Mouse (Mus musculus) heart, embryonic 14.5 days (tissue): ENCODE data around the gene Mrgbp. TPM values are rescaled to one million over a fixed set of nuclear protein-coding genes. Genes with fewer than 3 reads are reported as not detected.

Experiments used
- ATAC-seq: fragments of 200-750 bp; cut with Nextera tagmentation; 2 replicates; pipeline ENCODE4 v1.8.0; 2017; ENCODE audit warnings: low read depth, moderate TSS enrichment; ENCODE audit not compliant: insufficient number of reproducible peaks, insufficient read depth, low FRiP score
- H3K27ac ChIP-seq, 2 experiments: fragments of 200-500 bp in 1 of 2; fragments of 300-500 bp in 1 of 2; sonication (generic) in 1 of 2; replicated peaks in 1 of 2; 2 replicates each; pipeline ENCODE4 v1.5.1; 2012 to 2014; ENCODE audit warnings: low read depth in 2 of 2, low read length in 2 of 2, control low read depth in 1 of 2, mild to moderate bottlenecking in 1 of 2, mixed read lengths in 1 of 2; ENCODE audit not compliant: control insufficient read depth in 1 of 2, insufficient read depth in 1 of 2
- H3K27me3 ChIP-seq: fragments of 300-500 bp; sonication (generic); 2 replicates; pipeline ENCODE4 v1.6.1; 2014; ENCODE audit warnings: mild to moderate bottlenecking, low read length, control low read depth; ENCODE audit not compliant: control insufficient read depth, insufficient read depth
- H3K36me3 ChIP-seq: fragments of 300-500 bp; sonication (generic); 2 replicates; pipeline ENCODE4 v1.6.1; 2014; ENCODE audit warnings: mild to moderate bottlenecking, control low read depth, low read length, mixed read lengths; ENCODE audit not compliant: control insufficient read depth, insufficient read depth
- H3K4me1 ChIP-seq, 2 experiments: fragments of 200-500 bp in 1 of 2; fragments of 300-500 bp in 1 of 2; sonication (generic) in 1 of 2; 2 replicates each; pipeline ENCODE4 v1.6.1; 2012 to 2014; ENCODE audit warnings: low read length in 2 of 2, control low read depth in 1 of 2, mixed read lengths in 1 of 2; ENCODE audit not compliant: control insufficient read depth in 2 of 2, insufficient read depth in 2 of 2
- H3K4me2 ChIP-seq: fragments of 300-500 bp; sonication (generic); 2 replicates; pipeline ENCODE4 v1.6.1; 2014; ENCODE audit warnings: mild to moderate bottlenecking, low read length
- H3K4me3 ChIP-seq, 2 experiments: fragments of 200-500 bp in 1 of 2; fragments of 300-500 bp in 1 of 2; sonication (generic) in 1 of 2; 2 replicates each; pipeline ENCODE4 v1.5.1; 2012 to 2014; ENCODE audit warnings: low read length in 2 of 2, mild to moderate bottlenecking in 2 of 2, control low read depth in 1 of 2, low read depth in 1 of 2, moderate library complexity in 1 of 2; ENCODE audit not compliant: control insufficient read depth in 1 of 2, insufficient read depth in 1 of 2
- H3K9ac ChIP-seq: fragments of 300-500 bp; sonication (generic); 2 replicates; pipeline ENCODE4 v1.6.1; 2014; ENCODE audit warnings: mild to moderate bottlenecking, low read length
- H3K9me3 ChIP-seq: fragments of 300-500 bp; sonication (generic); 2 replicates; pipeline ENCODE4 v1.6.1; 2016; ENCODE audit warnings: low read length, control low read depth; ENCODE audit not compliant: control insufficient read depth
- WGBS: fragments of 180-500 bp; shearing (Covaris S2); extraction: QIAGEN DNeasy Blood & Tissue Kit; methylation state at CpG from one replicate; pipeline ENCODE4 v1.1.7; 2014; 5-methylcytosine and 5-hydroxymethylcytosine counted together
- polyA plus RNA-seq: library from polyadenylated mRNA; unstranded; fragments of >200 nt; fragmentation: Nextera tagmentation; extraction: Ambion mirVana; gene quantifications from 2 replicates; pipeline ENCODE4 v1.2.1, GENCODE M21; 2014

The Mrgbp gene
- polyA plus RNA-seq, 1 experiment from 2014 or later = 24.4 TPM

- Histone ChIP-seq H3K4me1 (peaks cover 5 to 7% of the 10 kb centered on the region in 2 experiments; a peak in 1 of 4 replicates), H3K27me3 (peaks cover 42% of the 10 kb centered on the region), H3K9ac (peak within 1 kb of the TSS; percentile 36), H3K36me3 (peaks cover 34% of the 10 kb centered on the region), H3K4me3 (peak within 1 kb of the TSS; percentile 32 to 39), H3K27ac (no peak within 1 kb of the TSS), H3K4me2 (peak within 1 kb of the TSS; percentile 64), H3K9me3 (no peaks in the 10 kb centered on the region)
- 43% methylated on average over 4 of the region's 4 CpGs for WGBS
- ATAC-seq = no peak
Measured at GRCm38 (mm10) chr2:180597490-180597889, 16.4 kb downstream of the Mrgbp start, which contains the start of gene Col9a3. Gene Col9a3 (plus strand): TSS chr2:180597790.

- peaks cover 42% of the 10 kb centered on the region for H3K27me3 ChIP-seq
- H3K4me1 ChIP-seq = peaks cover 5 to 7% of the 10 kb centered on the region in 2 experiments; a peak in 1 of 4 replicates
Measured at GRCm38 (mm10) chr2:180598157-180598705, 17.1 kb downstream of the Mrgbp start.

GRCm38 (mm10) chr2:180600569-180601021 is 19.5 kb downstream of the Mrgbp start:
- Histone ChIP-seq H3K36me3 (peaks cover 3% of the 10 kb centered on the region; the same call in 1 of the 2 replicates), H3K4me3 (no peak overlapping the region), H3K4me2 (no peak overlapping the region), H3K9me3 (no peaks in the 10 kb centered on the region), H3K9ac (no peak overlapping the region), H3K27ac (peak overlapping the region; percentile 4 to 47; a peak in 2 of 4 replicates), H3K27me3 (peaks cover 42% of the 10 kb centered on the region), H3K4me1 (peaks cover 5 to 14% of the 10 kb centered on the region in 2 experiments; a peak in 3 of 4 replicates)
- no peak; the same call in 1 of the 2 replicates for ATAC-seq
- WGBS = 19% methylated on average over 9 of the region's 9 CpGs

More at GRCm38 (mm10) chr2:180598157-180598705, 17.1 kb downstream of the Mrgbp start:
- peak overlapping the region; percentile 64 for H3K4me2 ChIP-seq
- H3K27ac ChIP-seq = no peak overlapping the region
- peaks cover 26% of the 10 kb centered on the region for H3K36me3 ChIP-seq
- no peaks in the 10 kb centered on the region for H3K9me3 ChIP-seq
- whole genome bisulfite sequencing = 2% methylated on average over 40 of the region's 41 CpGs
- no peak for ATAC-seq
- peak overlapping the region; percentile 32 to 39 for H3K4me3 ChIP-seq
- H3K9ac ChIP-seq = peak overlapping the region; percentile 36

- Histone ChIP-seq H3K9ac (no peak overlapping the region), H3K4me1 (peaks cover 5 to 11% of the 10 kb centered on the region in 2 experiments; a peak in 3 of 4 replicates), H3K36me3 (no peaks in the 10 kb centered on the region), H3K4me2 (no peak overlapping the region), H3K27ac (no peak overlapping the region), H3K4me3 (no peak overlapping the region), H3K27me3 (peaks cover 10% of the 10 kb centered on the region; the same call in 1 of the 2 replicates), H3K9me3 (no peaks in the 10 kb centered on the region)
- ATAC-seq = no peak
- 48% methylated on average over 6 of the region's 6 CpGs for WGBS
Measured at GRCm38 (mm10) chr2:180604781-180605180, 23.7 kb downstream of the Mrgbp start.

GRCm38 (mm10) chr2:180610283-180610682 is 29.2 kb downstream of the Mrgbp start:
- H3K4me2 ChIP-seq = no peak overlapping the region
- H3K4me3 ChIP-seq = no peak overlapping the region
- WGBS = 52% methylated on average over 4 of the region's 4 CpGs
- H3K27ac ChIP-seq = no peak overlapping the region
- H3K9me3 ChIP-seq = no peaks in the 10 kb centered on the region
- H3K9ac ChIP-seq = no peak overlapping the region
- H3K4me1 ChIP-seq = no peaks in the 10 kb centered on the region
- no peak for ATAC-seq
- H3K27me3 ChIP-seq = 0 out of 2 replicates have a peak, but pooled peaks cover 6% of the 10 kb centered on the region
- no peaks in the 10 kb centered on the region for H3K36me3 ChIP-seq

- Histone ChIP-seq H3K27ac (no peak overlapping the region), H3K27me3 (0 out of 2 replicates have a peak, but pooled peaks cover 6% of the 10 kb centered on the region), H3K36me3 (no peaks in the 10 kb centered on the region), H3K9me3 (no peaks in the 10 kb centered on the region), H3K4me2 (no peak overlapping the region), H3K9ac (no peak overlapping the region), H3K4me3 (no peak overlapping the region), H3K4me1 (no peaks in the 10 kb centered on the region)
- ATAC-seq = no peak
- WGBS = 68% methylated on average over 2 of the region's 2 CpGs
Measured at GRCm38 (mm10) chr2:180611882-180612281, 30.8 kb downstream of the Mrgbp start.
